Comparison of ENCODE assay signal across 20 mouse cellular contexts in the genomic region with DNA sequence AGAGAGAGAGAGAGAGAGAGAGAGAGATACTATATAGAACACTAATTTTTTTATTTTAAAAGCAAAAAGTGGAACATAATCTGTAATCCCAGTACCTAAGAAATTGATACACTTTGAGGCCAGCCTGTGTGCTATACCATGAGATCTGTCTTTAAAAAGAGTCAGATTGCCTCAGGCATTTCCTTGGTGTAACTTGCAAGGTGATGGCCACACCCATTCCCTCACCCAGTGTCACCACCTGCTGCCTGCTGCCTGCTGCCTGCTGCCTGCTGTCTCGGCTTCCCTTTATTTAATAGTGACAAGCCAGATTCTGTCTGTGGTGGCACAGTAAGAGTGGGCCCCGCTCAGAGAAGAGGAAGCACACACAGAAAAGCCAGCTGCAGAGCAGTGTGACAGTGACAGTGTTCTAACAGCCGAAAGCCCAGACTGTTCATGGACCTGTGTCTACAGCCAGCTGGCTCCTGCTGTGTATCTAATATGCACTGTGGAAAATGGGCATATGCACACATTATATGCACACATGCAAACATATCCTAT.
DNase-seq lines count a peak whose midpoint lies in the region; ATAC-seq lines count a peak whose summit lies in the region.
"Had no signal": no experiment of that assay in that cellular context is flagged by ENCODE, and none has a peak within 500 bp of the region (broad histone marks: within the 10 kb centered on the region; RNA-seq: fewer than 3 reads in every experiment).

No protein-coding gene starts in this region.

- ATAC-seq in forebrain, embryonic 13.5 days: peak; percentile 41; the same call in 1 of the 2 replicates
- ATAC-seq in common myeloid progenitor, adult 5-6 weeks (replicated peaks; ENCODE audit: low read depth, poor library complexity, severe bottlenecking): peak; percentile 96
- peak; percentile 63 for ATAC-seq in megakaryocyte, adult 5-6 weeks (ENCODE audit: poor library complexity, severe bottlenecking)
- ATAC-seq: CD4-positive, CD25-positive, alpha-beta regulatory T cell, adult 4 months; midbrain, embryonic 15.5 days had no signal

- no peak overlapping the region for H3K4me3 ChIP-seq in forebrain, embryonic 13.5 days
- no peak overlapping the region for H3K4me3 ChIP-seq in forebrain, embryonic 10.5 days
- H3K4me3 ChIP-seq: embryonic facial prominence, embryonic 13.5 days; kidney, embryonic 15.5 days; limb, embryonic 15.5 days; liver, embryonic 15.5 days; midbrain, embryonic 15.5 days; neural tube, embryonic 15.5 days had no signal

- H3K36me3 ChIP-seq in forebrain, embryonic 13.5 days (ENCODE audit: poor library complexity, severe bottlenecking): no peaks in the 10 kb centered on the region
- no peaks in the 10 kb centered on the region for H3K36me3 ChIP-seq in forebrain, embryonic 10.5 days (replicated peaks)
- H3K36me3 ChIP-seq: embryonic facial prominence, embryonic 13.5 days; G1E; kidney, embryonic 15.5 days; limb, embryonic 15.5 days; liver, embryonic 15.5 days; midbrain, embryonic 15.5 days; neural tube, embryonic 15.5 days had no signal

- H3K4me1 ChIP-seq in forebrain, embryonic 13.5 days: peaks cover 17% of the 10 kb centered on the region
- peaks cover 26% of the 10 kb centered on the region for H3K4me1 ChIP-seq in forebrain, embryonic 10.5 days
- H3K4me1 ChIP-seq: kidney, embryonic 15.5 days; limb, embryonic 15.5 days; liver, embryonic 15.5 days had no signal

- H3K9ac ChIP-seq in forebrain, embryonic 13.5 days: no peak overlapping the region
- H3K9ac ChIP-seq: embryonic facial prominence, embryonic 13.5 days; kidney, embryonic 15.5 days; limb, embryonic 15.5 days; liver, embryonic 15.5 days; midbrain, embryonic 15.5 days; neural tube, embryonic 15.5 days had no signal

- no peaks in the 10 kb centered on the region for H3K27me3 ChIP-seq in forebrain, embryonic 13.5 days
- no peaks in the 10 kb centered on the region for H3K27me3 ChIP-seq in forebrain, embryonic 10.5 days (ENCODE audit: poor library complexity, severe bottlenecking)
- H3K27me3 ChIP-seq: embryonic facial prominence, embryonic 13.5 days; kidney, embryonic 15.5 days; limb, embryonic 15.5 days; liver, embryonic 15.5 days; midbrain, embryonic 15.5 days; neural tube, embryonic 15.5 days had no signal

- H3K9me3 ChIP-seq in forebrain, embryonic 13.5 days (replicated peaks): no peaks in the 10 kb centered on the region
- no peaks in the 10 kb centered on the region for H3K9me3 ChIP-seq in forebrain, embryonic 10.5 days
- H3K9me3 ChIP-seq: embryonic facial prominence, embryonic 13.5 days; kidney, embryonic 15.5 days; limb, embryonic 15.5 days; liver, embryonic 15.5 days; midbrain, embryonic 15.5 days; neural tube, embryonic 15.5 days had no signal

- DNase-seq in forebrain, embryonic 10.5 days (ENCODE audit: extremely low spot score, low spot score): no peak
- peak; percentile 16 for DNase-seq in retina, postnatal 1 day
- DNase-seq in retina, embryonic 14.5 days (ENCODE audit: low spot score): no peak
- DNase-seq in heart, adult 8-10 months (ENCODE audit: low spot score): no peak
- no peak for DNase-seq in right cerebral cortex, postnatal 14 days
- DNase-seq: cerebellum, adult 9-11 months; gastrocnemius, postnatal 14 days; kidney, postnatal 4 days; layer of hippocampus, postnatal 36 days had no signal

- no peak overlapping the region for H3K27ac ChIP-seq in forebrain, embryonic 13.5 days
- no peak overlapping the region for H3K27ac ChIP-seq in forebrain, embryonic 10.5 days
- H3K27ac ChIP-seq: embryonic facial prominence, embryonic 13.5 days; kidney, embryonic 15.5 days; limb, embryonic 15.5 days; liver, embryonic 15.5 days; midbrain, embryonic 15.5 days; neural tube, embryonic 15.5 days had no signal

- 35% methylated on average over 3 of the region's 3 CpGs for WGBS in forebrain, embryonic 13.5 days
- WGBS in forebrain, embryonic 10.5 days: 77% methylated on average over 3 of the region's 3 CpGs

- no peak overlapping the region for H3K4me2 ChIP-seq in forebrain, embryonic 13.5 days
- H3K4me2 ChIP-seq: embryonic facial prominence, embryonic 13.5 days; kidney, embryonic 15.5 days; limb, embryonic 15.5 days; liver, embryonic 15.5 days; midbrain, embryonic 15.5 days; neural tube, embryonic 15.5 days had no signal

Comparison
In these comparisons a context has a peak if more than half of its experiments do, and no peak if none do; other contexts are left out.
1. ATAC-seq: peak in every context shown above with its lines; median percentile 96 in common myeloid progenitor, adult 5-6 weeks; 63 in megakaryocyte, adult 5-6 weeks; 41 in forebrain, embryonic 13.5 days.